Mouse (Mus musculus) ES-Bruce4 (cell line): ENCODE results near the gene Stkld1. TPM values are rescaled to one million over a fixed set of nuclear protein-coding genes. Genes with fewer than 3 reads are reported as not detected.
"Not testable (repeated sequence)": the region's sequence is repeated elsewhere in the genome, so short reads cannot be mapped to it uniquely, and the experiment has no call there.

ENCODE experiments used
- H3K27ac ChIP-seq: 2 replicates; pipeline ENCODE4 v1.5.1; 2012; ENCODE audit warnings: low read length, inconsistent platforms; ENCODE audit not compliant: insufficient read depth
- H3K27me3 ChIP-seq: 2 replicates; pipeline ENCODE4 v1.6.1; 2012; ENCODE audit warnings: mild to moderate bottlenecking, low read length, inconsistent platforms; ENCODE audit not compliant: control insufficient read depth, poor library complexity, insufficient read depth, severe bottlenecking
- H3K36me3 ChIP-seq: 2 replicates; pipeline ENCODE4 v1.6.1; 2012; ENCODE audit warnings: inconsistent platforms, mild to moderate bottlenecking, low read length, moderate library complexity; ENCODE audit not compliant: control insufficient read depth, poor library complexity, insufficient read depth, severe bottlenecking
- H3K4me1 ChIP-seq: one replicate; pipeline ENCODE4 v1.8.1; 2011; ENCODE audit warnings: low read length; ENCODE audit not compliant: control insufficient read depth, insufficient read depth
- H3K4me3 ChIP-seq: 2 replicates; pipeline ENCODE4 v1.5.1; 2011; ENCODE audit warnings: low read depth, mild to moderate bottlenecking, low read length
- H3K9ac ChIP-seq: 2 replicates; pipeline ENCODE4 v1.6.1; 2012; ENCODE audit warnings: low read depth, mild to moderate bottlenecking, inconsistent platforms; ENCODE audit not compliant: poor library complexity, severe bottlenecking
- H3K9me3 ChIP-seq: replicated peaks from 2 replicates; pipeline ENCODE4 v1.6.1; 2012; ENCODE audit warnings: mild to moderate bottlenecking, low read length, inconsistent platforms; ENCODE audit not compliant: control insufficient read depth, poor library complexity, insufficient read depth, severe bottlenecking
- CTCF ChIP-seq: IDR thresholded peaks from one replicate; pipeline ENCODE4 v1.8.1; 2011; ENCODE audit warnings: low read depth, low read length
- EP300 ChIP-seq: IDR thresholded peaks from 2 replicates; pipeline ENCODE4 v1.6.1; 2011; ENCODE audit warnings: low read depth, low read length; ENCODE audit not compliant: insufficient read depth
- POLR2A ChIP-seq: IDR thresholded peaks from one replicate; pipeline ENCODE4 v1.8.1; 2011; ENCODE audit warnings: low read length; ENCODE audit not compliant: insufficient read depth
- polyA plus RNA-seq: library from polyadenylated mRNA; stranded (reverse); fragments of >200 nt; gene quantifications from 2 replicates; pipeline ENCODE4 v1.2.4, GENCODE M21; 2011; ENCODE audit warnings: low read depth; ENCODE audit not compliant: missing spikeins, insufficient read depth, insufficient read length

The Stkld1 gene
- polyA plus RNA-seq: not detected in 2 replicates

DNA sequence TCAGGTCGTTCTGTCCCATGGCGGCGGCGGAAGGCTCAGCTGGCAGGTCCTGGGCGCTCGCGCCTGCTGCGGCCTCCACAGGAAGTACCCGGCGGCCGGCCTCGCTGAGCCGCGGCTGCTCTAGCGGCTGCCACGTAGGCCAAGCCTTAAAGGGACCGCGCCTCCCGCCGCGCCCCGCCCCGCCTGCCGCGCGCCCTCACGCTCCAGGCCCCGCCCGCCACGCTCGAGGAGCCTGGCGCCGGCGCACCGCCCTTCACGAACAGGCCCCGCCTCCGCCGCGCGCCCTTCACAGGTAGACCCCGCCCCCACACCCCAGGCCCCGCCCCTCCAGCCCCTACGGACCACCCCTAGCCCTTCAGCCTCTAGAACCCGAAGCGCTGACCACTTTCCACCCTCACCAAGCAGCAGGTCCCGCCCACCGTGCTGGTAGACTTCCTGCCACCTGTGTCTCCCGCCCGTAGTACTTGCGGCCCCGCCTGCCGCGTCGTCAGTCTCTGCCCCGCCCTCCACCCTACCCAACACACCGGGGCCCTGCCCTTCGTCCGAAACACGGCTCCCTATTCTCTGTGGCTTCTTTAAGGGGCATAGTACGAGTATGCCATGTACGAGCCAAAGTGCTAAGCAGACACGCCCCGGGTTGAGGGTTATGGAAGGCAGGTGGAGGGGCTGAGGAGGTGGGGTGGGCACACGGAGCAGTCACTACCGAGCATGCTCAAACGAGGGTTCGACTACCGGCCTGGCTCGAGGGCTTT lies at the start of gene Stkld1, which contains the start of gene Surf4:
Gene Stkld1 (plus strand): TSS at position 744 of the 752 bp plus-strand sequence.
Gene Surf4 (minus strand): TSS at position 625 of the 752 bp plus-strand sequence.
- TF ChIP-seq POLR2A (peak; percentile 67), CTCF (no peak), EP300 (no peak)
- H3K9ac ChIP-seq: peak within 1 kb of the TSS; percentile 90
- H3K4me1 ChIP-seq: no peaks in the 10 kb centered on the region
- H3K27ac ChIP-seq: 0 out of 2 replicates have a peak within 1 kb of the TSS, but pooled peaks have one; percentile 8
- peak within 1 kb of the TSS; percentile 88 for H3K4me3 ChIP-seq
- no peaks in the 10 kb centered on the region for H3K27me3 ChIP-seq
- no peaks in the 10 kb centered on the region for H3K9me3 ChIP-seq
- H3K36me3 ChIP-seq: no peaks in the 10 kb centered on the region

DNA sequence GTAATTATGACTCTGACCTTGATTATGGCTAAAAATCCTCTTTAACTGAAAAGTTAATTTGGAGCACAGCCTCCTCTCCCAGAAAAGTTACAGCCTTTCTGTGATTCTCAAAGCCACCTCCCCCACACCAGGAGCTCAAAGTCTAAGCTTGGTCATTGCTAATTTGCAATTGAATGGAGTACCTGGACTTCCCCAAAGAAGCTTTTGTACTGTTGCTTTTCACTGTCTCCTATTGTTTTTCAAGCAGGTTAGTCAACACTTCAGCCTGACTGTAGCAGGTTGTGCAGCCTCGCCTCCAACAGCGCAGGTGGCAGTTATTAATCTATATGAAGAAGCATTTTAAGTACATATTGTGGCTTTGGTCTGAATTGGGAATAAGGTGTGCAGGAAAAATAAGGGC lies 48.3 kb upstream of the Stkld1 start:
- Histone ChIP-seq H3K27ac (peak overlapping the region; percentile 98), H3K36me3 (peaks cover 21% of the 10 kb centered on the region), H3K9me3 (peaks cover 68% of the 10 kb centered on the region)
- not testable (repeated sequence) for H3K4me3 ChIP-seq, H3K27me3 ChIP-seq, H3K4me1 ChIP-seq, H3K9ac ChIP-seq

DNA sequence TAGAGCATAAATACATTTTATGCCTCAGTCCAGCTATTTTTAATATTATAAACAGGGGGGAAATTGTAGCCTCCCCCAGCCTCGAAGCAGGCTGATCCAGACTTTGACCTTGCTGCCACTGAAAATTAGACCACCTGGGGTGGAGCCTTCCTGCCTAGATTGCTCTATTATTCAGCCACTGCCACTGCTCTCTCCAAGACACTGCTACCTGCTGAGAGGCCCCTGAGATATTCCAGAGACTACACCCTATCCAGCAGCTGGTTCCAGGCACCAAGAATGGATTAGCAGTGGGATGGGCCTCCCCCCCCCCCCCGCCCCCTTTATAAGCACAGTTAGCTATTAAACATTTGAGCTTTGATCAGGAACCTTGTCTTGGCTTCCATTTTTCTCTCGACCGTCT lies 47.7 kb upstream of the Stkld1 start:
- H3K27ac ChIP-seq: peak overlapping the region; percentile 98
- not testable (repeated sequence) for H3K4me1 ChIP-seq

DNA sequence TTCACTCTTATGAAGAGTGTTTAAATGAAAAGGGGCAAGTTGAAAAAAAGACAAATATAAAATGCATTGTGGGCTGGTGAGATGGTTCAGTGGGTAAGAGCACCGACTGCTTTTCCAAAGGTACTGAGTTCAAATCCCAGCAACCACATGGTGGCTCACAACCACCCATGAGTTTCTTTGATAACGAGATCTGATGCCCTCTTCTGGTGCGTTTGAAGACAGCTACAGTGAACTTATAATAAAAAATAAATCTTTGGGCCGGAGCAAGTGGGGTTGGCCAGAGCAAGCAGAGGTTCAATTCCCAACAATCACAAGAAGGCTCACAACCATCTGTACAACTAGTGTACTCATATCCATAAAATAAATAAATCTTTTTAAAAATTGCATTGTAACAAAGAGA lies 37.9 kb upstream of the Stkld1 start:
- H3K27ac ChIP-seq: no peak overlapping the region
- no peak overlapping the region for H3K4me3 ChIP-seq
- H3K9me3 ChIP-seq: no peaks in the 10 kb centered on the region; the same call in 1 of the 2 replicates
- H3K27me3 ChIP-seq: no peaks in the 10 kb centered on the region
- no peak overlapping the region for H3K9ac ChIP-seq
- H3K36me3 ChIP-seq: peaks cover 79% of the 10 kb centered on the region
- no peak for TF ChIP-seq EP300
- no peak for TF ChIP-seq POLR2A
- no peak for TF ChIP-seq CTCF
- H3K4me1 ChIP-seq: no peaks in the 10 kb centered on the region

More for the DNA sequence above, 47.7 kb upstream of the Stkld1 start:
- TF ChIP-seq EP300: peak; percentile 59; the same call in 1 of the 2 replicates
- peaks cover 62% of the 10 kb centered on the region for H3K9me3 ChIP-seq
- not testable (repeated sequence) for H3K27me3 ChIP-seq, H3K9ac ChIP-seq, H3K4me3 ChIP-seq
- peaks cover 27% of the 10 kb centered on the region for H3K36me3 ChIP-seq

DNA sequence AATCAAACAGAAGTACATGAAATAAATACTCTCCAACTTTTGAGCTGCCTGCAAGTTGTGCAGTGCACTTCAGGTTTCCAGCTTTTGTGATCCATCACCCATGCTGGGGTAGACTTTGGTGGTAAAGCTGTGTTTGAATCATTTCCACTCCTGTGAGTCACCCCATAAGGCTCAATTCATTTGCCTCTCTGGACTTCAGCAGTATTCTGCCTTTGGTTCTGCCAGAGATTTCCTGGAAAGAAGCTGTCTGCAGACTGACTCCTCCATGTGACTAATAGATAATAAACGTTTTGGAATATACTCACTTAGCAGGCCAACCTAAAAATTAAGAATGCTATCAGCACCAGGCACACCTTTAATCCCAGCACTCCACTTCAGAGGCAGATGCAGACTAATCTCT lies 33.1 kb upstream of the Stkld1 start:
- Histone ChIP-seq H3K27me3 (no peaks in the 10 kb centered on the region), H3K9me3 (no peaks in the 10 kb centered on the region; the same call in 1 of the 2 replicates), H3K4me1 (no peaks in the 10 kb centered on the region), H3K9ac (no peak overlapping the region), H3K27ac (no peak overlapping the region), H3K36me3 (peaks cover 39% of the 10 kb centered on the region), H3K4me3 (no peak overlapping the region)
- TF ChIP-seq CTCF (no peak), POLR2A (no peak), EP300 (no peak)

DNA sequence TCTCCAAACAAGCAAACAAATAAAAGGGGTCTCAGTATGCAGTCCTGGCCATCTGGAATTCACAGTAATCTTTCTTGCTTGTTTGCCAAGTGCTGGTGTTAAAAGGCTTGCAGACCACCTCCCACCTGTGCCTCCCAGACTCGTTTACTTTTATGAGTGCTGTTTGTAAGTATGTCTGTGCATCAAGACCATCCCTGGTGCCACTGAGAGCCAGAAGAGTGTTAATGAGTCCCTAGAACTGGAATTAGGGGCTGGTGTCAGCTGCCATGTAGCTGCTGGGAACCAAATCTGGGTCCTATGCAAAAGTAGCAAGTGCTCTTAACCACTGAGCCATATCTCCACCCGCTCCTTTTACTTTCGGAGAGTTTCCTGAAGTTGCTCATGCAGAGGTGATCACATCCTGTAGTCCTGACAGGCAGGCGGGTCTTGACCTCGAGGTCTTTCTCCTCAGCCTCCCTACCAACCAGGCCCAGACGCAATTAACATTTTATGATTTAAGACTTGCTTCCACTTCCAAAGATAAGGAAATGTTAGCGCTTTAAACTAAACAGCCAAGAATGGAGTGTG lies 31.9 kb upstream of the Stkld1 start:
- peak overlapping the region; percentile 92 for H3K4me3 ChIP-seq
- H3K9me3 ChIP-seq: no peaks in the 10 kb centered on the region
- peak overlapping the region; percentile 39; the same call in 1 of the 2 replicates for H3K27ac ChIP-seq
- H3K36me3 ChIP-seq: peaks cover 32% of the 10 kb centered on the region
- no peak for TF ChIP-seq CTCF
- TF ChIP-seq EP300: no peak
- TF ChIP-seq POLR2A: no peak
- no peaks in the 10 kb centered on the region for H3K27me3 ChIP-seq
- H3K4me1 ChIP-seq: no peaks in the 10 kb centered on the region
- H3K9ac ChIP-seq: peak overlapping the region; percentile 80
